Mouse (Mus musculus) liver, embryonic 11.5 days (tissue): Measurements from ENCODE around the gene Anks4b. TPM values are rescaled to one million over a fixed set of nuclear protein-coding genes. Genes with fewer than 3 reads are reported as not detected.

ENCODE experiments used
- ATAC-seq: fragments of 200-750 bp; cut with Nextera tagmentation; replicated peaks from 2 replicates; pipeline ENCODE4 v1.8.0; 2017; ENCODE audit warnings: moderate number of reproducible peaks, mild to moderate bottlenecking, moderate TSS enrichment, moderate library complexity; ENCODE audit not compliant: low FRiP score
- DNase-seq: peaks from one replicate; pipeline ENCODE4 v3.0.0-alpha.2; 2017; ENCODE audit warnings: low spot score
- H3K27ac ChIP-seq: fragments of 300-500 bp; sonication (generic); 2 replicates; pipeline ENCODE4 v1.5.1; 2014; ENCODE audit warnings: mild to moderate bottlenecking, low read depth, low read length, control low read depth
- H3K27me3 ChIP-seq: fragments of 300-500 bp; sonication (generic); replicated peaks from 2 replicates; pipeline ENCODE4 v1.6.1; 2014; ENCODE audit warnings: low read length, mixed read lengths; ENCODE audit not compliant: control insufficient read depth, insufficient read depth
- H3K36me3 ChIP-seq: fragments of 300-500 bp; sonication (generic); 2 replicates; pipeline ENCODE4 v1.6.1; 2014; ENCODE audit warnings: mild to moderate bottlenecking, low read length, moderate library complexity, mixed read lengths; ENCODE audit not compliant: control insufficient read depth, insufficient read depth
- H3K4me1 ChIP-seq: fragments of 300-500 bp; sonication (generic); replicated peaks from 2 replicates; pipeline ENCODE4 v1.6.1; 2014; ENCODE audit warnings: low read length, mixed read lengths; ENCODE audit not compliant: control insufficient read depth, insufficient read depth
- H3K4me2 ChIP-seq: fragments of 300-500 bp; sonication (generic); 2 replicates; pipeline ENCODE4 v1.6.1; 2014; ENCODE audit warnings: mild to moderate bottlenecking, control low read depth, moderate library complexity
- H3K4me3 ChIP-seq: fragments of 300-500 bp; sonication (generic); 2 replicates; pipeline ENCODE4 v1.5.1; 2014; ENCODE audit warnings: low read depth, low read length, control low read depth
- H3K9ac ChIP-seq: fragments of 300-500 bp; sonication (generic); 2 replicates; pipeline ENCODE4 v1.6.1; 2014; ENCODE audit warnings: low read depth, low read length, control low read depth
- H3K9me3 ChIP-seq: fragments of 300-500 bp; sonication (generic); 2 replicates; pipeline ENCODE4 v1.6.1; 2016; ENCODE audit warnings: low read length, inconsistent platforms, mixed read lengths; ENCODE audit not compliant: control insufficient read depth
- WGBS: fragments of 180-500 bp; shearing (Covaris S2); extraction: QIAGEN DNeasy Blood & Tissue Kit; methylation state at CpG from one replicate; pipeline ENCODE4 v1.1.7; 2014; 5-methylcytosine and 5-hydroxymethylcytosine counted together
- polyA plus RNA-seq: library from polyadenylated mRNA; unstranded; fragments of >200 nt; fragmentation: Nextera tagmentation; extraction: Ambion mirVana; gene quantifications from 2 replicates; pipeline ENCODE4 v1.2.1, GENCODE M21; 2014

Anks4b gene
- polyA plus RNA-seq, 1 experiment from 2014 or later: 1.9 TPM

DNA sequence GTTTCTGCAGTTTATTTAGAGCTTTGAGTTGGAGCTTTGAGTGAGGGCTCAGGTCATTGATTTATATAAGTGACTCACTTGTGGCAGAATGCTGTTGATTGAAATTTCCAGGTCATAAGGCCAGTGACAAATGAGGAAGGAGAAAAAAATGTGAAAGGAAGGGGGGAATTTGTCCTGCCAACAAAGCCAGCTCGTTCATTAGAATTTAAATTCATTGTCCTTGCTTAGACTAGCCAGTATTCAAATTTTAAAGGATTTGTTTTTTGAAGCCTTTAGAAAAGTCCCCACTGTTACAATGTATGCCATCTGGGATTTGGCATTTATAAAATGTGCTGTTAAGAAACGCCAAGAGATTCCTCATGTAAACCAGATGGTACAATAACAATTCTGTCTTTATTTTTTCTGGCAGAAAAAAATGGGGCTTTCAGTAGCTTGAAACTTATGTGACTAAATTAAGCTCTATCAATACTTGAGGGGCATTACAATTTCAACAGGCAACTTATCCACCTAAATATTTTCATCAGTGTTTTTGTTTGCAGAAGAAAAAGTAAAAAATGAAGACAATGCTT, 16.7 kb upstream of the Anks4b start:
- H3K4me3 ChIP-seq: no peak overlapping the region
- H3K27me3 ChIP-seq: no peaks in the 10 kb centered on the region
- no peaks in the 10 kb centered on the region for H3K4me1 ChIP-seq
- no peak overlapping the region for H3K4me2 ChIP-seq
- no peak overlapping the region for H3K27ac ChIP-seq
- H3K9ac ChIP-seq: no peak overlapping the region
- no peaks in the 10 kb centered on the region for H3K9me3 ChIP-seq
- WGBS: 62% methylated on average over 2 of the region's 2 CpGs
- DNase-seq: no peak
- H3K36me3 ChIP-seq: no peaks in the 10 kb centered on the region
- no peak for ATAC-seq

GRCm38 (mm10) chr7:120157575-120158061, 16.0 kb upstream of the Anks4b start:
- ATAC-seq (no peak), DNase-seq (no peak)
- Histone ChIP-seq H3K27ac (no peak overlapping the region), H3K9me3 (no peaks in the 10 kb centered on the region), H3K9ac (no peak overlapping the region), H3K36me3 (no peaks in the 10 kb centered on the region), H3K4me2 (no peak overlapping the region), H3K27me3 (no peaks in the 10 kb centered on the region), H3K4me3 (no peak overlapping the region), H3K4me1 (no peaks in the 10 kb centered on the region)
- WGBS: 61% methylated on average over 5 of the region's 5 CpGs

DNA sequence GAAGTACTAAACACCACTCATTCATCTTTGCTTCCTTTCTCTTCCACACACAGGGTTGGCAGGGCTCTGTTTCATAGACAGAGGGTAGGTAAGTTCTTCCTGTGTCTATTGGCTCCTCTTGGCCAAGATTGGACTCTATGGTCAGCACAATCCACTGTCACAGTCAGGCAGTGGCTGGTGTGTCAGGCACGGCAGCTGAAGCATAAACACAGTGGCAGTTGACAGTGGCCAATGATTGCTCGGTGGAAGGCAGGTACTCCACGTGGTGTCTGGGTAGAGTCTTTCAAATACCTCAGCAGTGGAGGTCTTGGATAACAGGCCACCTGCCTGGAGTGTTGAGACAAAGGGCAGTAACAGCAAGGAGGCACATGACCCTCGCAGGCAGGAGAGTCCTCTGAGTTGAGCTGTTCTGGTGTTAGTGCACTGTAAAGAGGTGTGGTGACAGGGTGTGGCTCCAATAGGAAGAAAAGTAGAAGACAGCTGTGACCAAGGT, 15.5 kb upstream of the Anks4b start:
- ATAC-seq: no peak
- Histone ChIP-seq H3K9me3 (no peaks in the 10 kb centered on the region), H3K36me3 (no peaks in the 10 kb centered on the region), H3K27me3 (no peaks in the 10 kb centered on the region), H3K27ac (no peak overlapping the region), H3K4me3 (no peak overlapping the region), H3K9ac (no peak overlapping the region), H3K4me1 (no peaks in the 10 kb centered on the region), H3K4me2 (no peak overlapping the region)
- no peak for DNase-seq
- 52% methylated on average over 4 of the region's 4 CpGs for WGBS

DNA sequence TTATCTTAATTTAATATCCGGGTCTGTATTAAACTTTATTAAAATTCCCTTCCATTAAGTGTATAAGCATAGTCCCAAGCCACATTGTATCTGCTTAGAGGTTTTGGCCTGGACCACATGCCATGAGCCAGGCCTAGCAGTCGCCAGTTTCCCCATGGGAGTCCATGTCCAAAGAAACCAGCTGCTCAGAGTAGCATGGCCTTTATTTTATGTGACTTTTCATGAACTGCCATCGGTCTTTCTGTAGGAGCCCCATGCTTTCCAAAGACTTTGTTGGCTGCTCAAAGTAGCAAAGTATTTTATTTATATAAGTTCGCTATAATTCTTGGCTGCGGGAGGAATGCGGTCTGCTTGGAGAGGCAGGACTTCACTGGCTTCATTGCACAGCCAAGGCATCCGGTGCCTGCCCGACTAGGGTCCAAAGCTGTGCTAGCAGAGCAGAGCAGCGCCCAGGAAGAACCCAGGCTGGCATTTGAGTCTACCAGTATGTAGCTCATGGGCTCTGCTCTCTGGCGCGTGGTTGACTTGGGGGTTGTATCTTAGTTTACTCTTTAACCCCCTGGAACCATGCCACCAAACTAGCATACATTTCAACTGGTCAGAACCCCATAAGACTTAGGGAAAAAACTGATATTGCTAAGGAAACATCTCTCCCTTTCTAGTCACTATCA, 9.9 kb upstream of the Anks4b start:
- no peaks in the 10 kb centered on the region for H3K27me3 ChIP-seq
- 86% methylated on average over 11 of the region's 11 CpGs for WGBS
- no peaks in the 10 kb centered on the region for H3K9me3 ChIP-seq
- H3K4me3 ChIP-seq: no peak overlapping the region
- H3K9ac ChIP-seq: no peak overlapping the region
- no peaks in the 10 kb centered on the region for H3K36me3 ChIP-seq
- H3K4me1 ChIP-seq: no peaks in the 10 kb centered on the region
- ATAC-seq (no peak), DNase-seq (no peak)
- no peak overlapping the region for H3K4me2 ChIP-seq
- no peak overlapping the region for H3K27ac ChIP-seq

DNA sequence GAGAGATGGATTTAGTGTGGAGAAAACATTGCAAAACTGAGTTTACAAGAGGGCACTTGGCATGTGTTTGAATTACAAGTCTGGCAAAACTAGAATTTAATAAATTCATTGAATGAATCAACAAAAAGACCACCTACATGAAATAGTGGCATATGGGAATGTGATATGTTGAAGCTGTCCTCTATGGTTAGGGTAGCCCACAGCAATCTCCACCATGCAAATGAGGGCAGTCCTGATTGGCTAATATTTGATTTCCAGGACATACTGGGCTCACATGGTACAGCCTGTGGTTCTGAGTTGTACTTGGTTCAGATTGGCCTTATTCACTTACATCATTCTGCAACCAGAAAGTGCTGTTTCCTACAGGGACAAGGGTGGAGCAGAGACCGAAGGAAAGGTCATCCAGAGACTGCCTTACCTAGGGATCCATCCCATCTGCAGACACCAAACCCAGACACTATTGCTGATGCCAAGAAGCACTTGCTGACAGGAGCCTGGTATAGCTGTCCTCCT, 1.4 kb upstream of the Anks4b start:
- H3K9me3 ChIP-seq: no peaks in the 10 kb centered on the region
- no peaks in the 10 kb centered on the region for H3K4me1 ChIP-seq
- no peaks in the 10 kb centered on the region for H3K27me3 ChIP-seq
- no peaks in the 10 kb centered on the region for H3K36me3 ChIP-seq
- 79% methylated on average over 1 of the region's 1 CpGs for WGBS
- no peak overlapping the region for H3K9ac ChIP-seq
- ATAC-seq (no peak), DNase-seq (no peak)
- no peak overlapping the region for H3K27ac ChIP-seq
- no peak overlapping the region for H3K4me3 ChIP-seq
- H3K4me2 ChIP-seq: no peak overlapping the region

DNA sequence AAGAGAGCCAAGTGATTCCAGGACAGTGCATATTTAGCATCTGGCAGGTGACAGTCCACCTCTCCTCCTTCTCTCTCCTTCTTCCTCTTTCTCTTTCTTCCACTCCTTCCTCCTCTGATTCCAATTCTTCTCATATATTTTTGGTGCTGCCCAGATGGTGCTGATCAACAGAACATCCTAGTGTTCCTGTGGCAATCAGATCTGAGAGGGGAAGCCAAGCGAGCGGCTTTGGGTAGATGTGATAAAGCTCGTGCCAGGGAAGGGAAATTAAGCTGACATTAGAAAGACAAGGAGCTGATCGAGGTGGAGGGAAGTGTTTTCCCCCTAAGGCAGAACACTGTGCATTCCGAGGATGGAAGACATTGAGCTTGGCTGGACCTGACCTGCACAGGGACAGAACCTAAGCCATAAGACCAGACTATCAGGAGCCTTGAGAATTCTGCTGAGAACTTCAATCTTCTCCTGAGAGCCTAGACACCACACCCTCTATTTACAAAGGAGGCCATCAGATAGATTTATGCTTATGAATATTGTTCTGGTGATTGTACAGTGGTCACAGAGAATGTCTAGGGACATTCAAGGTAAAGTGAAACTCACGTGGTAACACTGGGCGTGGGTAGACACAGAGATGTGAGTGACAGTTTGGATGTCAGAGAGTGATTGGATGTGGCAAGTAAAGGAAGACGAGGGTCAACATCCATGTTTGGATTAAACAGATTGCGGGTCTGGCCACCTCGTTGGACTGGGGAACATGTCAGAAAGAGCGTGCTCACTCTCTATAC, 1.3 kb downstream of the Anks4b start:
- H3K4me3 ChIP-seq: peak overlapping the region; percentile 31; the same call in 1 of the 2 replicates
- no peak overlapping the region for H3K27ac ChIP-seq
- no peaks in the 10 kb centered on the region for H3K4me1 ChIP-seq
- H3K27me3 ChIP-seq: no peaks in the 10 kb centered on the region
- WGBS: 73% methylated on average over 11 of the region's 11 CpGs
- H3K36me3 ChIP-seq: no peaks in the 10 kb centered on the region
- H3K9ac ChIP-seq: no peak overlapping the region
- no peaks in the 10 kb centered on the region for H3K9me3 ChIP-seq
- ATAC-seq (no peak), DNase-seq (no peak)
- peak overlapping the region; percentile 49 for H3K4me2 ChIP-seq

- Histone ChIP-seq H3K27ac (no peak overlapping the region), H3K4me1 (no peaks in the 10 kb centered on the region), H3K4me2 (no peak overlapping the region), H3K36me3 (no peaks in the 10 kb centered on the region), H3K4me3 (no peak overlapping the region), H3K9me3 (no peaks in the 10 kb centered on the region), H3K9ac (no peak overlapping the region), H3K27me3 (no peaks in the 10 kb centered on the region)
- ATAC-seq (no peak), DNase-seq (no peak)
- 78% methylated on average over 3 of the region's 3 CpGs for WGBS
Observed at GRCm38 (mm10) chr7:120177611-120178010, 4.0 kb downstream of the Anks4b start.

DNA sequence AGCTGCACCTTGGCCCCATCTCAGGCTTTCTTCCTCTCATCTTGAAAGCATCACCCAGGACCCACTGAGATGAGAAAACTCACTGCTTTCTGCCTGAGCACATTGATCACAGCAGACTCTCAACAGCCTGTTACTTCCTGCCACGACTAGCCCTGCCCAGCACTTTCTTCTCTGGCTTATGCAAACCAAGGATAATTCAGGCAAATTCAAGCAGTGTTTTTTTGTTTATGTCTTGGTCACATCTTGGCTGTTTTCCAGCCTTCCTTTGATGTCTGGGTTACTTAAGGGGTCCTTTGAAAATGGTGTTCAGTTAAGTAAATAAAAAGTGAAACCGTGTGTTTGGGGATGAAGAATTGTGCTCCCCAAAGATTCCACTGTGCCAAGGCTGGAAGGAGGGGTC, 5.3 kb downstream of the Anks4b start:
- Histone ChIP-seq H3K36me3 (no peaks in the 10 kb centered on the region), H3K9ac (no peak overlapping the region), H3K4me2 (no peak overlapping the region), H3K9me3 (no peaks in the 10 kb centered on the region), H3K4me1 (no peaks in the 10 kb centered on the region), H3K27me3 (no peaks in the 10 kb centered on the region), H3K4me3 (no peak overlapping the region), H3K27ac (no peak overlapping the region)
- ATAC-seq (no peak), DNase-seq (no peak)
- 28% methylated on average over 2 of the region's 2 CpGs for WGBS
